8 mouse cellular contexts compared by ENCODE assay signal in the genomic region with DNA sequence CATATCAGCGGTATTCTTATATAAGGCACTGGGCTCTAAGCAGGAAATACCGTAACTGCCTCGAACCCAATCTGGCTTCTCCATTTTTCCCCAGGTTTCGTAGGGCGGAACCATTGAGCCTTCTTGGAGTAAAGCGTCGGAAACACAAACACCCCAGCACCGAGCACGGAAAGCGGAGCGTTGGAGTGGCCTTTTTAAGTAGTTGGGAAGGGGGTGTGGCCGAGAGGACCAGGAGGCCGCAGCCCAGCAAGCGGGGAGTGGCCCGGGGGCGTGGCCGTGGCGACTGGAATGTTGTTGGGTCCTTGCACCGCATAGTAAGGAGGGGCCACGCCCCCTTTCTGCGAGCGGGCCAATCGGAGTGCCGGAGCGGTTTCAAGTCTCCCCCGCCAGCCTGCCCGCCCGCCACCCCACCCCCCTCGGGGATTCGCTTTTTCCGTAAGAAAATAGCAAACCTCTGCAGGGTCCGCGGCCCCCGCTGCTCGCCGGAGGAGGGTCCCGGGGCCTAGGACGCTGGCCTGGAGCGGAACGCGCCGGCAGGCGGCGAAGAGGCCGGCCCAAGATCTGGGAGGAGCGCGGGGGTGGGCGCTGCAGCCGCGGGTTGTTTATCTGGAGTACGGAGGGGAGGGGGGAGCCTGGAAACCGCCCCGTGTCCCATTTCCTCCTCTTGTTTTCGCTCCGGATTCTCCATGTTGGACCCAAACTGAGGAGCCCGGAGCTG. TPM values are rescaled to one million over a fixed set of nuclear protein-coding genes. Genes with fewer than 3 reads are reported as not detected.
DNase-seq lines count a peak whose midpoint lies in the region; ATAC-seq lines count a peak whose summit lies in the region.

Gene Ctdsp2, plus strand, starts transcription at position 441 of the 718 bp plus-strand sequence.

- DNase-seq in CD4-positive, CD25-positive, alpha-beta regulatory T cell, adult 2 months (ENCODE audit: low read depth, low spot score): peak; percentile 95
- peak; percentile 92 for DNase-seq in fat pad, adult 2 months (ENCODE audit: extremely low read depth, low read depth, low spot score)
- DNase-seq in kidney, postnatal 10 days: peak; percentile 100
- DNase-seq in natural killer cell, adult 2 months (ENCODE audit: low spot score in 2 of 2): peak; percentile 79 to 86

- H3K27me3 ChIP-seq in heart, embryonic 13.5 days (replicated peaks): no peaks in the 10 kb centered on the region
- peaks cover 16% of the 10 kb centered on the region for H3K27me3 ChIP-seq in liver, embryonic 12.5 days (replicated peaks)
- no peaks in the 10 kb centered on the region for H3K27me3 ChIP-seq in stomach, embryonic 15.5 days (replicated peaks)

- no peaks in the 10 kb centered on the region for H3K36me3 ChIP-seq in heart, embryonic 13.5 days
- H3K36me3 ChIP-seq in liver, embryonic 12.5 days: peaks cover 6% of the 10 kb centered on the region; the same call in 1 of the 2 replicates
- H3K36me3 ChIP-seq in stomach, embryonic 15.5 days: no peaks in the 10 kb centered on the region

- peak; percentile 89 for ATAC-seq in heart, embryonic 13.5 days (ENCODE audit: extremely low read depth, insufficient number of reproducible peaks, low FRiP score, low TSS enrichment)
- peak; percentile 92 for ATAC-seq in liver, embryonic 12.5 days
- ATAC-seq in stomach, embryonic 15.5 days (ENCODE audit: insufficient read depth, low FRiP score, low read depth): peak; percentile 92

- H3K9ac ChIP-seq in heart, embryonic 13.5 days: peak within 1 kb of the TSS; percentile 100
- peak within 1 kb of the TSS; percentile 95 for H3K9ac ChIP-seq in liver, embryonic 12.5 days
- peak within 1 kb of the TSS; percentile 96 for H3K9ac ChIP-seq in stomach, embryonic 15.5 days

- no peaks in the 10 kb centered on the region for H3K9me3 ChIP-seq in heart, embryonic 13.5 days
- H3K9me3 ChIP-seq in liver, embryonic 12.5 days (replicated peaks): no peaks in the 10 kb centered on the region
- no peaks in the 10 kb centered on the region for H3K9me3 ChIP-seq in stomach, embryonic 15.5 days

- peak within 1 kb of the TSS; percentile 92 for H3K27ac ChIP-seq in brown adipose tissue, adult 24 weeks (replicated peaks; ENCODE audit: low read depth, low read length)
- H3K27ac ChIP-seq in heart, embryonic 13.5 days (replicated peaks): peak within 1 kb of the TSS; percentile 100
- H3K27ac ChIP-seq in liver, embryonic 12.5 days: peak within 1 kb of the TSS; percentile 91
- peak within 1 kb of the TSS; percentile 100 for H3K27ac ChIP-seq in stomach, embryonic 15.5 days

- under 1% methylated on average over 54 of the region's 56 CpGs for WGBS in heart, embryonic 13.5 days
- WGBS in liver, embryonic 12.5 days (ENCODE audit: insufficient replicate concordance): under 1% methylated on average over 52 of the region's 56 CpGs
- under 1% methylated on average over 55 of the region's 56 CpGs for WGBS in stomach, embryonic 15.5 days

- H3K4me1 ChIP-seq in brown adipose tissue, adult 24 weeks (ENCODE audit: control insufficient read depth, insufficient read depth, insufficient read length, low read length): peaks cover 17% of the 10 kb centered on the region
- peaks cover 47% of the 10 kb centered on the region for H3K4me1 ChIP-seq in heart, embryonic 13.5 days
- peaks cover 46% of the 10 kb centered on the region for H3K4me1 ChIP-seq in liver, embryonic 12.5 days
- H3K4me1 ChIP-seq in stomach, embryonic 15.5 days: peaks cover 44% of the 10 kb centered on the region

- peak within 1 kb of the TSS; percentile 98 for H3K4me3 ChIP-seq in brown adipose tissue, adult 24 weeks (ENCODE audit: insufficient read depth, low read depth, low read length)
- H3K4me3 ChIP-seq in heart, embryonic 13.5 days: peak within 1 kb of the TSS; percentile 97
- peak within 1 kb of the TSS; percentile 99 for H3K4me3 ChIP-seq in liver, embryonic 12.5 days
- H3K4me3 ChIP-seq in stomach, embryonic 15.5 days (replicated peaks): peak within 1 kb of the TSS; percentile 90

- H3K4me2 ChIP-seq in heart, embryonic 13.5 days: peak within 1 kb of the TSS; percentile 86
- peak within 1 kb of the TSS; percentile 97 for H3K4me2 ChIP-seq in liver, embryonic 12.5 days
- peak within 1 kb of the TSS; percentile 79 for H3K4me2 ChIP-seq in stomach, embryonic 15.5 days

RNA-seq across cellular contexts. Expression of gene Ctdsp2, which starts in this region (rescaled TPM):
- polyA plus RNA-seq in brown adipose tissue, adult 24 weeks (2012; ENCODE audit: insufficient read depth, insufficient read length, missing spikeins): 42.7 and 48.6 TPM in 2 replicates
- 37.1 and 39.6 TPM in 2 replicates for polyA plus RNA-seq in heart, embryonic 13.5 days (2015; fragmentation: Nextera tagmentation; extraction: Ambion mirVana)
- polyA plus RNA-seq in liver, embryonic 12.5 days (2016; fragmentation: Nextera tagmentation; extraction: Ambion mirVana): 22.2 and 24.0 TPM in 2 replicates
- 57.0 and 63.2 TPM in 2 replicates for polyA plus RNA-seq in stomach, embryonic 15.5 days (2015; fragmentation: Nextera tagmentation; extraction: Ambion mirVana)

Comparison
In these comparisons a context has a peak if more than half of its experiments do, and no peak if none do; other contexts are left out.
1. Peak in every context shown above with its lines: DNase-seq, ATAC-seq, H3K4me3 ChIP-seq and H3K27ac ChIP-seq.